Mouse (Mus musculus): ENCODE results near the gene Yeats2. TPM values are rescaled to one million over a fixed set of nuclear protein-coding genes. Genes with fewer than 3 reads are reported as not detected.

Yeats2 gene
- total and polyA plus RNA-seq, 2 experiments: 7.1 to 7.7 TPM

DNA sequence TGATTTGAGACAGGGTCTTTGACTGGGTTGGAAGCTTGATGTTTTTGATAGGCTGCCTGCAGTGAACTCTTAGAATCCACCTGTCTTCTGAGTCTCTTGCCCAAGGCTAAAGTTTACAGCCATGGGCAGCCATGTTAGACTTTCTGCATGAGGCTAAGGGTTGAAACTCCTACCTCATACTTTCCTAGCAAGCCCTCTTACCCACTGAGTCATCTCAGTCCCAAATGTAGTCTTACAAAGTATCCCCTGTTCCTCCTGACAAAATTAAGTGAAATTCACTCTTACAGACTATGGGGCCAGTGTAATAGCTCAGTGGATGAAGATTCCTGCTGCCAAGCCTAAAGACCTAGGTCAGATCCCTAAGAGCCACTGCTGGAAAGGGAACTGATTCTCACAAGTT is 106.2 kb downstream of the Yeats2 start:
- no peak for TF ChIP-seq POLR2A (IDR thresholded peaks at IDR 0.05; ENCODE audit: extremely low read depth, insufficient read depth, low read length)
- no peak for TF ChIP-seq CTCF (IDR thresholded peaks at IDR 0.05; ENCODE audit: low read depth, low read length)
- no peak overlapping the region for H3K9ac ChIP-seq (ENCODE audit: low read depth, low read length)
- H3K79me2 ChIP-seq (ENCODE audit: control insufficient read depth, insufficient read depth, low read length): no peaks in the 10 kb centered on the region
- H3K36me3 ChIP-seq (ENCODE audit: control insufficient read depth, insufficient read depth, low read length): no peaks in the 10 kb centered on the region
- H3K27me3 ChIP-seq (ENCODE audit: control insufficient read depth, insufficient read depth, low read length): no peaks in the 10 kb centered on the region
- no peak overlapping the region for H3K27ac ChIP-seq (replicated peaks; ENCODE audit: insufficient read depth, low read depth, low read length)
- H3K4me1 ChIP-seq (ENCODE audit: control insufficient read depth, insufficient read depth, low read length): no peaks in the 10 kb centered on the region
- no peak overlapping the region for H3K4me3 ChIP-seq (ENCODE audit: insufficient read depth, low read depth, low read length)
- DNase-seq (ENCODE audit: extremely low read depth, low read depth, low spot score): no peak

DNA sequence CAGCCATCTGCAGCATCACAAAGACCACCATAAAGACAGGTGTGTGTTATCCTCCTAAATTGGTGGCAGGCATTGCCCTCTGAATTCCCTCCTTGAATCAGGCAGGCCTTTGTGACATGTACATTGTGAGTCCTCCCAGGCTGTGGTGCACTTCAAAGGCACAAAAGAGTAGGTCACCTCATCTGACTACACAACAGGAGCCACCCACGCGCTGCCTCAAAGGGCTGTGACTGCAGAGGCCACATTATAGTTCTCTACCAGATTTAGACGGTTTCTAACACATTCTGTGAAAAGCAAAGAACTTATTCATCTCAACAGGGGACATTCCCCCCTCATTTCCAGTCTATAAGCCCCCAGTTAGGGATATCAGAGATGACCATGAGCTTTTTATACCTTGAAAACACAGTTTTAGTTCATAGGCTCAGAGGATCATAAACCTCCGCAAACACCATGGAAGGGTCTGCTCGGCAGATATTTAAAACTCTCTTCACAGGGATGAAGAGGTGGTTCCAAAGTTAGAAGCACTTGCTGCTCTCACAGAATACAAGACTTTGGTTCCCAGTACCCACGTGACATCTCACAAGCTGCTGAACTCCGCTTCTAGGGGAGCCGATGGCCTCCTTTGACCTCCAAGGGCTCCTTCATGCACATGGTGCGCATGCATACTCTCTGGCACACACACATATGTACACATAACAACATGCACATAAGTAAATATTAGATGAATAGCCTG is 107.7 kb downstream of the Yeats2 start:
- Histone ChIP-seq H3K79me2 (ENCODE audit: control insufficient read depth, insufficient read depth, low read length) (no peaks in the 10 kb centered on the region), H3K36me3 (ENCODE audit: control insufficient read depth, insufficient read depth, low read length) (no peaks in the 10 kb centered on the region), H3K4me3 (ENCODE audit: insufficient read depth, low read depth, low read length) (no peak overlapping the region), H3K27ac (replicated peaks; ENCODE audit: insufficient read depth, low read depth, low read length) (no peak overlapping the region), H3K9ac (ENCODE audit: low read depth, low read length) (no peak overlapping the region), H3K4me1 (ENCODE audit: control insufficient read depth, insufficient read depth, low read length) (no peaks in the 10 kb centered on the region), H3K27me3 (ENCODE audit: control insufficient read depth, insufficient read depth, low read length) (no peaks in the 10 kb centered on the region)
- no peak for TF ChIP-seq CTCF (IDR thresholded peaks at IDR 0.05; ENCODE audit: low read depth, low read length)
- TF ChIP-seq POLR2A (IDR thresholded peaks at IDR 0.05; ENCODE audit: extremely low read depth, insufficient read depth, low read length): no peak
- DNase-seq (ENCODE audit: extremely low read depth, low read depth, low spot score): no peak
- WGBS: 88% methylated on average over 9 of the region's 9 CpGs

DNA sequence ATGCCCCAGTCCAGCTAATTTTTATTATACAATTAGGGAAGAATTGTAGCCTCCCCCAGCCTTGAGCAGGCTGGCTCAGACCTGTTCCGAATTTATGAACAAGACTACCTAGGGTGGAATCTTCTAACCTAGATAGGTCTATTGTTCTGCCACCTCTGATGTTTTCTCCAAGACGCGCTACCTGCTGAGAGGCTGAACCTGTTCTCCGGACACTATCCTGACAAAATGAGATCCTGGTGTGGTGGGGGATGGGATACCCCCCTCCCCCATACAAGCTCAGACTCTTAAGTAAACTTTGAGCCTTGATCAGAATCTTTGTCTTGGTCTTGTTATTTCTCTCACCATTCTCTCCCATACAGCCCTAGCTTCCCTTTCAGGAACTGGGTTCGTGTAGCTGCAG is 117.1 kb downstream of the Yeats2 start:
- H3K9ac ChIP-seq (ENCODE audit: low read depth, low read length): no peak overlapping the region
- no peak overlapping the region for H3K4me3 ChIP-seq (ENCODE audit: insufficient read depth, low read depth, low read length)
- H3K27me3 ChIP-seq (ENCODE audit: control insufficient read depth, insufficient read depth, low read length): no peaks in the 10 kb centered on the region
- no peaks in the 10 kb centered on the region for H3K79me2 ChIP-seq (ENCODE audit: control insufficient read depth, insufficient read depth, low read length)
- H3K27ac ChIP-seq (replicated peaks; ENCODE audit: insufficient read depth, low read depth, low read length): no peak overlapping the region
- H3K36me3 ChIP-seq (ENCODE audit: control insufficient read depth, insufficient read depth, low read length): no peaks in the 10 kb centered on the region
- WGBS: 88% methylated on average over 5 of the region's 5 CpGs
- DNase-seq (ENCODE audit: extremely low read depth, low read depth, low spot score): no peak
- no peak for TF ChIP-seq CTCF (IDR thresholded peaks at IDR 0.05; ENCODE audit: low read depth, low read length)
- no peak for TF ChIP-seq POLR2A (IDR thresholded peaks at IDR 0.05; ENCODE audit: extremely low read depth, insufficient read depth, low read length)
- no peaks in the 10 kb centered on the region for H3K4me1 ChIP-seq (ENCODE audit: control insufficient read depth, insufficient read depth, low read length)

DNA sequence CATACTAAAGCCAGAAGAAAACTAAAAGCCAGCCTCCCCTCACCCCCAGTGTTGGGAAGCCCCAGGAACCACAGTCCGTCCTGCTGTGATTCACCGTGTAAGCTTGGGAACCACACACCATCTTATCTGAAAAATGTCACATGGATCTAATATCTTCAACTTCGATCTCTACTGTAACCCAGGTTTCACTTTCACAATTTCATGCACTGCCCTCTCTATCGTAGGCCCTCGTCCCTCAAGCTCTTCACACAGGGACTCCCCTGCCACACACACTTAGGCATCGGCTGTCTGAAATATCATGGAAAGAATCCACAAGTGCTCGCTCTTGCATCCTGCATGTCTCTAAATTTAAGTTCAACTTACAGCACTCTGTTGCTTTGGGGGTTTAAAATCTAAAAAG is 124.2 kb downstream of the Yeats2 start:
- H3K27me3 ChIP-seq (ENCODE audit: control insufficient read depth, insufficient read depth, low read length): no peaks in the 10 kb centered on the region
- no peaks in the 10 kb centered on the region for H3K4me1 ChIP-seq (ENCODE audit: control insufficient read depth, insufficient read depth, low read length)
- WGBS: 72% methylated on average over 7 of the region's 7 CpGs
- TF ChIP-seq POLR2A (IDR thresholded peaks at IDR 0.05; ENCODE audit: extremely low read depth, insufficient read depth, low read length) (no peak), CTCF (IDR thresholded peaks at IDR 0.05; ENCODE audit: low read depth, low read length) (no peak)
- H3K27ac ChIP-seq (replicated peaks; ENCODE audit: insufficient read depth, low read depth, low read length): no peak overlapping the region
- no peaks in the 10 kb centered on the region for H3K36me3 ChIP-seq (ENCODE audit: control insufficient read depth, insufficient read depth, low read length)
- no peak for DNase-seq (ENCODE audit: extremely low read depth, low read depth, low spot score)
- H3K9ac ChIP-seq (ENCODE audit: low read depth, low read length): no peak overlapping the region
- no peaks in the 10 kb centered on the region for H3K79me2 ChIP-seq (ENCODE audit: control insufficient read depth, insufficient read depth, low read length)
- H3K4me3 ChIP-seq (ENCODE audit: insufficient read depth, low read depth, low read length): no peak overlapping the region

DNA sequence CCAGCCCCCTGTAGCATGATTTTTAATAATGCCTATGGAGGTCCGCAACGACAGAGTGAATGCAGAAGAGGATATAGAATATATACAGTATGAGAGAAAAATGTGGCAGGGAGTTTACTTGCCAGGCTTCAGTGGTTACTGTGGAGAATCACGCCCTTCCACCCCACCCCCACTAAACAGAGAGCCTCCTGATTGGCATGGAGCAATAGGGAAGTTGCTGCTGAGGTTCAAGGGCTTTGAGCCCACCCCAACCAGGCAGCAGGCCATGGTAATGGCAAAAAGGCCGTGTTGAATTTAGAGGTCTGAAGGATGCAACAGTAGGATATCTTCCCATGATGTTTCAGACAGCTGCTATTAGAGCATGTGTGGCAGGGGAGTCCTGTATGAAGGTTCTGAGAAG is 130.5 kb downstream of the Yeats2 start:
- no peaks in the 10 kb centered on the region for H3K4me1 ChIP-seq (ENCODE audit: control insufficient read depth, insufficient read depth, low read length)
- no peaks in the 10 kb centered on the region for H3K27me3 ChIP-seq (ENCODE audit: control insufficient read depth, insufficient read depth, low read length)
- 78% methylated on average over 4 of the region's 4 CpGs for WGBS
- no peak overlapping the region for H3K9ac ChIP-seq (ENCODE audit: low read depth, low read length)
- no peak overlapping the region for H3K4me3 ChIP-seq (ENCODE audit: insufficient read depth, low read depth, low read length)
- no peaks in the 10 kb centered on the region for H3K79me2 ChIP-seq (ENCODE audit: control insufficient read depth, insufficient read depth, low read length)
- H3K36me3 ChIP-seq (ENCODE audit: control insufficient read depth, insufficient read depth, low read length): no peaks in the 10 kb centered on the region
- TF ChIP-seq POLR2A (IDR thresholded peaks at IDR 0.05; ENCODE audit: extremely low read depth, insufficient read depth, low read length): no peak
- no peak for TF ChIP-seq CTCF (IDR thresholded peaks at IDR 0.05; ENCODE audit: low read depth, low read length)
- no peak overlapping the region for H3K27ac ChIP-seq (replicated peaks; ENCODE audit: insufficient read depth, low read depth, low read length)
- no peak for DNase-seq (ENCODE audit: extremely low read depth, low read depth, low spot score)

DNA sequence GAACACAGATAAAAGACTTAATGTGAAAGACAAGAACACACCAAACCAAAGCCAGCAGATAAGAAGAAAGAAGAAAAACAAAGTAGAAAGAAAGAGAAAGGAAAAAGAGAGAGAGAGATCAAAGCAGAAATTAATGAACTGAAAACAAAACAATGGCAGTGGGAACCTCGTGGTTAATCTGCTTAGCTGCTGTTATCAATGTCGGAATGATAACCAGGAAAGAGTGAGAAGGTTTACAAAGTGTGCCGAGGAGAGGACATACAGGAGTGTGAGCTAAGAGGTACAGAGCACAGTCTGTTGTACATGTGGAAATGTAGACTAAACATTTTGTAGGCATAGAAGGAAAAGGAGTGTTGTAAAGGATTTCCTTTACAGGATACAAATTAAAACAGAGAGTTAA is 132.1 kb downstream of the Yeats2 start:
- WGBS: 18% methylated on average over 3 of the region's 3 CpGs
- Histone ChIP-seq H3K4me3 (ENCODE audit: insufficient read depth, low read depth, low read length) (no peak overlapping the region), H3K36me3 (ENCODE audit: control insufficient read depth, insufficient read depth, low read length) (no peaks in the 10 kb centered on the region), H3K27ac (replicated peaks; ENCODE audit: insufficient read depth, low read depth, low read length) (no peak overlapping the region), H3K9ac (ENCODE audit: low read depth, low read length) (no peak overlapping the region), H3K4me1 (ENCODE audit: control insufficient read depth, insufficient read depth, low read length) (no peaks in the 10 kb centered on the region), H3K79me2 (ENCODE audit: control insufficient read depth, insufficient read depth, low read length) (no peaks in the 10 kb centered on the region), H3K27me3 (ENCODE audit: control insufficient read depth, insufficient read depth, low read length) (no peaks in the 10 kb centered on the region)
- no peak for DNase-seq (ENCODE audit: extremely low read depth, low read depth, low spot score)
- no peak for TF ChIP-seq POLR2A (IDR thresholded peaks at IDR 0.05; ENCODE audit: extremely low read depth, insufficient read depth, low read length)

Data from liver, adult 2 months (tissue).